Mouse (Mus musculus) lung, postnatal 0 days (tissue): ENCODE data around the gene Adam12.

ENCODE experiments used
- CTCF ChIP-seq: IDR thresholded peaks from 2 replicates; pipeline ENCODE4 v1.5.1; 2016; ENCODE audit warnings: antibody characterized with exemption, mild to moderate bottlenecking
- EP300 ChIP-seq: IDR thresholded peaks from 2 replicates; pipeline ENCODE4 v1.6.1; 2016; ENCODE audit warnings: antibody characterized with exemption, mild to moderate bottlenecking, control low read depth

DNA sequence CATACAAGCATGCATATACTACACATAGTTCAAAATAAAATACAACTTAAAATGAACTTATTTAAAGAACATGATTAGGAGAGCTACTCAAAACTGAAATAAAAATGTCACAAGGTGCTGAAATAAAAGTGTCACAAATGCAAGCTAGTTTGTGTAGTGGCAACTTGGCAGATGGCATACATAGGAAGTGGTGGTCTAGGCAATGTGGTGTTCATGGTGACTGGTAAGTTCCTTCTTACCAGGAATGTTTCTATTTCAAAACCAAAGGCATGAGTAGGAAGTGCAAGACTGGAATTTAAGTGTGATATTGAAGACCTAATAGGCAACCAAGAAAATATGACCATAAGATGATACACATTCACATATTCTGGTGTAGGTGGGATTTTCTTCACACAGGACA is 189.3 kb downstream of the Adam12 start:
- TF ChIP-seq EP300 (no peak), CTCF (no peak)
